Mouse (Mus musculus): ENCODE results near the gene Scrn2.

GRCm38 (mm10) chr11:97080291-97080690 is 50.6 kb downstream of the Scrn2 start:
- TF ChIP-seq CTCF (IDR thresholded peaks at IDR 0.05; ENCODE audit: extremely low read depth, insufficient read depth, insufficient read length, insufficient replicate concordance), result no peak
- TF ChIP-seq POLR2A (IDR thresholded peaks at IDR 0.05; ENCODE audit: low read depth, low read length), result no peak

Measured in spleen, adult 2 months (tissue).